Mouse (Mus musculus) layer of hippocampus, adult 6 months (tissue): ENCODE measurements around the gene Dnajb12. TPM values are rescaled to one million over a fixed set of nuclear protein-coding genes. Genes with fewer than 3 reads are reported as not detected.

Experiments used
- long read RNA-seq, 2 experiments: library from polyadenylated mRNA; unstranded; transcript quantifications; one replicate each; pipeline ENCODE4 v2.0.0; 2019 to 2020
- polyA plus RNA-seq: library from polyadenylated mRNA; unstranded; fragments of <200 nt; fragmentation: Nextera tagmentation; gene quantifications from 2 replicates; pipeline ENCODE4 v1.2.3, GENCODE M21; 2021

Dnajb12 gene
- 20.0 and 23.2 TPM in 2 replicates for polyA plus RNA-seq
- long read RNA-seq, experiment 1, transcript Dnajb12-201 (9 exons, 2,238 nt): minor isoform, 5 of 36 reads
- long read RNA-seq, experiment 1, transcript Dnajb12-204 (9 exons, 3,070 nt): minor isoform, 5 of 36 reads
- long read RNA-seq, experiment 1, transcript Dnajb12-205 (9 exons, 3,041 nt): major isoform, 18 of 36 reads
- long read RNA-seq, experiment 1, partial matches to known transcripts: 5 of 36 reads
- long read RNA-seq, experiment 1, other reads (novel, unspliced or antisense): 1 of 36 reads
- long read RNA-seq, experiment 2, transcript Dnajb12-205 (9 exons, 3,041 nt): major isoform, 30 of 73 reads
- long read RNA-seq, experiment 2, transcript Dnajb12-203 (8 exons, 1,495 nt): minor isoform, 5 of 73 reads
- long read RNA-seq, experiment 2, transcript Dnajb12-204 (9 exons, 3,070 nt): minor isoform, 19 of 73 reads
- long read RNA-seq, experiment 2, transcript Dnajb12-201 (9 exons, 2,238 nt): minor isoform, 7 of 73 reads
- long read RNA-seq, experiment 2, partial matches to known transcripts: 0 of 73 reads
- long read RNA-seq, experiment 2, other reads (novel, unspliced or antisense): 12 of 73 reads

GRCm38 (mm10) chr10:59879255-59880028 lies at the start of gene Dnajb12:
Dnajb12 (plus strand) TSS chr10:59879556.

Other genes with a start within 250 kb of the Dnajb12 start
- gene Micu1, start 177.1 kb upstream of the Dnajb12 start, polyA plus RNA-seq: 43.0 and 54.3 TPM in 2 replicates
- gene Ddit4, start 72.3 kb downstream of the Dnajb12 start, polyA plus RNA-seq: 2.1 and 2.6 TPM in 2 replicates
- 37.7 and 43.9 TPM in 2 replicates for gene Ascc1, start 123.2 kb downstream of the Dnajb12 start, polyA plus RNA-seq
- gene Anapc16, start 123.6 kb downstream of the Dnajb12 start, polyA plus RNA-seq: 124 and 142 TPM in 2 replicates
- 117 and 133 TPM in 2 replicates for gene Spock2, start 226.7 kb downstream of the Dnajb12 start, polyA plus RNA-seq